Mouse (Mus musculus) ovary, adult 18-20 months (tissue): ENCODE measurements at regions not wholly inside any gene's neighbourhood (a gene's known extent, or its start where the extent isn't known, plus 50 kb on each side); places are given as distances from the start of the nearest gene placed in this dataset.
A peak's percentile ranks its signal among the peaks of the same experiment; 100 is the strongest.
"Not testable (repeated sequence)": the region's sequence is repeated elsewhere in the genome, so short reads cannot be mapped to it uniquely, and the experiment has no call there.

Experiments used
- DNase-seq: peaks from one replicate; pipeline ENCODE4 v3.0.0; 2022; ENCODE audit warnings: low spot score, mixed read lengths

DNA sequence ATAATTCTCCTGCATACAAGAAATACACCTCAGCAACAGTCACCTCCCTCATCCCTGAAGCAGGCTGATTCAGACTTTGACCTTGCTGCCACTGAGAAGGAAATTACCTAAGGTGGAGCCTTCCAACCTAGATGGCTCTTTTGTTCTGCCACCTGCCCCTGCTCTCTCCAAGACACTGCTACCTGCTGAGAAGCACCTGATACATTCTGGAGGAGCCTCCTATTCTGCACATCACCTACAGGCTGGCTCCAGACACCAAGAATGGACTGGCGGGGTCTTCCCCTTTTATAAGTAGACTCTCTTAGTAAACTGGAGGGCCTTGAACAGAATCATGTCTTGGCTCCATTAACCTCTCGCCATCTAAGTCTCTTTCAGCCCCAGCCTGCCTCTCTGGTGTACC is 1149.5 kb upstream of the 2610301B20Rik start:
- not testable (repeated sequence) for DNase-seq

DNA sequence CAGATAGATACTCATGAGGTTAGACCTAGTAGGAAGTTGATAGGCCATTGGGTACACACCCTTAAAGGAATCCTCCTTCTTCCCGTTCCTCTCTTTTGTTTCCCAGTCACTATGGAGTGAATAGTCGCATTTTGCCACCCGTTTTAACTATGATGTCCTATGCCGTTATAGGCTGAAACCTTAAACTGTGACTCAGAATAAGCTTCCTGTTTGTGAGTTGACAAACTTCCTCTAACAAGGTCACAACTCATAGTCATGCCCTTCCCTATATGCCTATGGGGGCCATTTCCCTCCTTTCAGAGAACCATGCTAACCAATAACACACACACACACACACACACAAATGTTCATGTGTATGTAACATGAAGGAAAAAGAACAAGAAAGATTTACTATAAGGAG is 1136.6 kb upstream of the 2610301B20Rik start:
- no peak for DNase-seq

DNA sequence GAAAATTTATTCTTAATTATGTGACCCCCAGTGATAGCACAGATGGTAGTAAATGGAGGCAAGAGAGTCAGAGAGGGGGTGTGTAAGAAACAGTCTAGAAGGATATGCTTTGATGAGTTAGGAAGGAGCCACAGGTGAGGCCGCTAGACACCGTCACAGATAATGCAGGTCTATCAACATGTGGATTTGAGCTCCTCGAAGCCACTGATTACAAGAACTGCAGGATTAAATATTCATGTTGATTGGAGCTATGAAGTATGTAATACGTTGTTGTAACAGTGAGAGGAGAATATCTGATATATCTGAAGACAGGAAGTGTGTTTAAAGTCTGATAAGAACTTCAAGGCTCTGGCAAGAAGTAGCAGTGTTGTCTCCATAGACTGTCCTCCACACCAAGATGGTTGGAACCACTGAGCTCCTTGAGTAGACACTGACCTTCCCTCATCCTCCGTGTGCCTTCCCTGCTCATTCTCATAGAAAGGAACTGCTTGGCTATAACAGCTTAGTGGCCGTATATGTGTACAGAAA is 1126.8 kb upstream of the 2610301B20Rik start:
- no peak for DNase-seq

DNA sequence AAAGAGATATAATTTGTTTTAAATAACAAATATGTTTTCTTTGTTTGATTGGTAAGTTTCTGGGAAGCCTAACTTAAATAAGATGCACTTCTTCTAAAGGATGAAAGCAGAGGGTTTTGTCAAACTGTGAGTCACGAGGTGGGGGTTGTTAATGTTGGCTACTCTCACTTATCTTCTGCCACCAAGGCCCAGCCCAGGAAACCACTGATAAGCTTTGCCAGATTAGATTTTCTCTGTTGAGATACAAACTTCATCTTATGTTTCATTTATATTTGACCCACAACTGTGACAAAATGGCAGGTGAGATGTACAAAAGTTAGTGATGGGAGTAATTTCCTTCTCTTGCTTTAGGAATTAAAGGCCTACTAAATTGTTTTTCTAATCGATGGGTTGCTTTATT is 1126.2 kb upstream of the 2610301B20Rik start:
- DNase-seq: no peak

DNA sequence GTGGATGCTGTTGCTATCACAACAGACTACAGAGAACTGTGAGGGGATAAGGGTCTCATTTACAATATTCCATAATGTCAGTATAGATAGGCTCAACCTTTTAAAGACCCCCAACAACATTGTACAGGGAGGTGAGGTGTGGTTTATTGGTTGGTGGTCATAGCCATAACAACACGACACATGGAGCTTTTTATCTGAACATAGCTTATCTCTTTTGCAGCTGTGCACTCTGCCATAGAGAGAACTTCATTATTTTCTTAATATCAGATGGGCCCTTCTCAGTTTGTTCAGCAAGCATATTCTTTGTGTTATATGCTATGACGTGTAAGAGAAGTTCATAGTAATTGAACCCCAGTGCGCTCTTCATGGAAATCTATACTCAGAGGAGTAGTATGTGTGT is 1124.4 kb upstream of the 2610301B20Rik start:
- no peak for DNase-seq

DNA sequence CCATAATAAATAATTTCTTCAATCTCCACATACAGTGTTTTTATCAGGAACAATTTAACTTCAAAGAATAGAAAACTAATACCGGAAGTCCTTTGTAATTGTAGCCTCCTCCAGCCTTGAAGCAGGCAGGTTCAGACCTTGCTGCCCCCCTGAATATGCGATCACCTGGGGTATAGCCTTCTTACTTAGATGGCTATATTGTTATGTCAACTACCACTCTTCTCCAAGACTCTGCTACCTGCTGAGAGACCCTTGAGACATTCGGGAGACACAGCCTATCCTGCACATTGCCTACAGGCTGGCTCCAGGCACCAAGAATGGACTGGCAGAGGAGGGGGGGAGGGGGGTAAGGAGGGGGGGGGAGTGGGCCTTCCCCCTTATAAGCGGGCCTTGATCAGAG is 1123.9 kb upstream of the 2610301B20Rik start:
- no peak for DNase-seq

DNA sequence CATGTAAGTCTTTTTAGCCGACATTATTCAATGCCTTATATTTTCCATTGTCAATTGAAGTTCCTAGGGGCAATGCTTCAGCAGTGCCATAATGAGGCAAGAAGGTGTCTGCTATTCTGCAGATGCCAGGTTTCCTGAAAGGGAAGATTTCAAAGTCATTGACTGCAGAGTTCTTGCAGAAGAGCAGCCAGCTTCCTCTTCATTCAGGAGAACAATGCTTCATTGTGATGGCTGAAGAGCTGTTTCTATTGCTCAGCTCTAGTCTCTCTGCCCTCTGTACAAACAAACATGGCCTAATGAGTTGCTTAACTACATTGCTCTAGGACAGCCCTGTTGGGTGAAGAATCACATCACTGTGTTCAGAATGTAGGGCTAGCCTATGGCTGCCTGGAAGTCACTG is 1111.0 kb upstream of the 2610301B20Rik start:
- no peak for DNase-seq

DNA sequence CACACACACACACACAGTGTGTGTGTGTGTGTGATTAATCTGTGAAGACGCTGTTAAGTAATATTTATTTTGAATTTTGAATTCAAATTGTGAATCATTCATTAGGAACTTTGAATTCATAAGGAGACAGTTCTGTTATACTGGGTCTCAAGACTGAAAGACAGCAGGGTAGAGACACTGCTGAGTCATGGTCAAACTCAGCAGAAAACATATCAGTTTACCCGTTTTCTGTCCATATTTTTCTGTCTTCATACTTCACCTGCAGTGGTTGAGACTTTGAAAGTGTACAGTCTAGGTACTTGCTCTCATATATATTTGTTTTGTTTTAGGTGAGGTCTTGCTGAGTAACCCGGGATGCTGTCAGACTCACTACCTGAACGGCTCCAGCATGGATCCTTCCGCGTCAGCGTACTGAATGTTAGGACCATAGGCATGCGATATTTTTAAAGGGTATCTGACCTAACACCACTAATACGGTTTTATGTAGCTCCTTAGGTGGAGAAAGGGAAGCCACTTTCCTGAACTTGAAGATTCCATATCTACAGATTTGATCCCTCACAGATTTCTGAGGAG is 1104.6 kb upstream of the 2610301B20Rik start:
- no peak for DNase-seq

DNA sequence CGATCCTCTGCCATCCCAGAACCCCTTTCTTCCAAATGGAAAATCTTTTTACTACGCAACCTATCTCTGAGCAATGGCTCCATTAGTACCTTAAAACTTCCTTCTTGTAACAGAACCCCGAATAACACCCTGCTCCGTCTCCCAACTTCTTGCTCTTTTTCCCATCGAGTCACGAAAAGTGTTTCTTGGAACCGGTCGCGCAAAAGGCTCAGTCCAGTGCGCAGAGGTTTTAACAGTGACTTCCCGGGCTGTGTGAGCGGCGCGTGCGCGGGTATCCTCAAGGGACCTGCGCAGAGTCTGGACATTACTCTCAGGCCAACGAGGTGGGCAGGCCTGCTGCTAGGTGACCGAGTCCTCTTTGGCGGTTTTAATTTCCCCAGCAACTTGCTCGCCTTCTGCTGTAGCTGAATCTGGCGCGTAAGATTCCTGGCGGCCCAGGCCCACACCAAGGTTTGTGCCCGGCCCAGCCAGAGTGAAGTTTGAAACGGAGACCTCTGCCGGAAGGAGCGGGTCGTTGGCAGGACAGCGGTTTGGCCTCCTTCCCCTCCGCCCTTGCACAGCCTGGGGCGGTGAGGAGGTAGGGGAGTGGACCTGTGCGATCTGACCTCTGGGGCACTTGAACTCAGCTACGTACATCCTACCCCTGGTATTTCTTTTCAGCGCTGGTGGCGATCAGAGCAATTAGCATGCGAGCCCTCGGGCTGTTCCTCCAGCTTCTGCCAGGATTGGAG is 1103.8 kb upstream of the 2610301B20Rik start:
- peak; percentile 20 for DNase-seq

DNA sequence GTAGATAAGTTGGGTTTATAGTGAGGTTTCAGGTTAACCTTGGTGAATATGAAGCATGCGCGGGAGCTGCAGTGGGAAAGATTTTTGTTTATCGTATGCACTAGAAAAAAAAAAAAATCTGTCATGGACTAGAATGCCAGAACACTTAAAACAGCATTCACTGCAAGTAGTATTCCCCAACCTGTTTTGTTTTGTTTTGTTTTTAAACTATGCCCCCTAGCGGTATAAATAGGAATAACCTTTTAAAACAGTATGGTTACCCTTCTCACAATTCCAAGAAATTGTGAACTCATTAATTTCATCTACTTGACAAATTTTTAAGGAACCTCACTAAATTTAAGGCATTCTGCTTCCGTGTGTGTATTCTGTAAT is 1103.2 kb upstream of the 2610301B20Rik start:
- DNase-seq: no peak

DNA sequence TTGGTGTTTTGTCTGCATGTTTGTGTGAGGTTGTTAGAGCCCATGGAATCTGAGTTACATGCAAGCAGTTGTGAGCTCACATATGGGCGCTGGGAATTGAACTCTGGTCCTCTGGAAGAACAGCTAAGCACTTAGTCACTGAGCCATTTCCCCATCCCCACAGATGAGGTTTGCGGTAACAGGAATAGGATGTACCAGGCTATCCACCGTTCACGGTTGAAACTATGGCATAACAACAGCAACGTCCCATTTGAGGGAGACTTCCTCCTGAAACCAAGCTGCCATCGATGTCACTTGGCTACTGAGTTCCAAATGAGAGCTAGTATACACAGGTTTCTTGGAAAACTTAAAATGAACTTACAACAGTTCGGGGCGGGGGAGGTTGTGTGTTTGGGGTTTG is 1095.9 kb upstream of the 2610301B20Rik start:
- no peak for DNase-seq

DNA sequence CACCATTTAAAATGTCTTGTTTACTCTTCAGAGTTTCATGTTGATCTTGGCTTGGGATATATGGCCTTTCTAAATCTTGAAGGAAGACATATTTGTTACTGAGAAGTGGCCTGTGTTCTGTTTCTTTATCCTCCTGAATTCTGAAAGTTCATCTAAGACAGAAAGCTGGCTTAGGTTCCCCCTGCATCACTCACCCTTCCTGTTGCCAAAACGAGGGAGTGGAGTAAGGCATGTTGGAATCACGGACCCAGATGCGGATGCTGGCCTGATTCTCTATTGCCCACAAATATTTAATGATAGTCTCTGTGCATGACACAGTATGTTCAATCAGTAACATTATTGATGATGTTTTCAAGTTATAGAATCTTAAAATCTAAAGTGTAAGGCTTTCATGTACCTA is 1094.7 kb upstream of the 2610301B20Rik start:
- no peak for DNase-seq

DNA sequence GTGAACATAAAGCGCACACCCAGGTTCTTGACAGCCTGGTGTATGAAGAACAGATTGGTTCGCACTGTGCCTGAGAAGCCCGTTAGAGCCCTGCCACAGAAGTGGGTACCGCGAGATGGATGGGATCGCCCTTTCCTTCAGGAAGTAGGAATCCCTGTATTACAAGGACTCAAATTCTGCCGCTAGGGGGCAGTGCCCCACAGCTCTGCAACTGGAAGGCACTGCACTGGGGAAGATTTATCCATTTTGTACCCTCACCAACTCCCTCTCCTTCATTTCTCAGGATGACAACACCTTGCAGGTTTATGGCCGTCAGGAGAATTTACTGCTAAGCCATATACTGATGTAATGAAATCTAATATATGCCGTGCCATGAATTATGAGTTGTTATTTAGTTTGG is 1094.1 kb upstream of the 2610301B20Rik start:
- peak; percentile 27 for DNase-seq

DNA sequence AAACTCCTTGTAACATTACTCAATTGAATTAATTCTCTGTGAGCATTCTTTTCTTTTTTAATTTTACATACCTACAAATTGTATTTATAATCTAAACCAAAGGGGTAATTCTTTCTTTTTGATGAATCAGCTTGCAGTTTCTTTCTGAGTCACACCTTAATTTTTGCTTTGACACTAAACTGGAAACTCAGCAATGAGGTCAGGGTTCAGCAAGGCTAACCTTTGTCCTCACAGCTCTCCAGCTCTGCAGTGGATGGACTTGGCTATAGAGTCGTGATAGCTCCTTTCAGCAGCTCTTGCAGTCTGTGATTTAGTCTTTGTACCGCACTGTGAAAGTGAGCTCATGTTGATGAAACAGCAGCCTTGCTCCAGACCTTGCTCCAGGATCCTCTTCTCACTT is 1093.0 kb upstream of the 2610301B20Rik start:
- no peak for DNase-seq

DNA sequence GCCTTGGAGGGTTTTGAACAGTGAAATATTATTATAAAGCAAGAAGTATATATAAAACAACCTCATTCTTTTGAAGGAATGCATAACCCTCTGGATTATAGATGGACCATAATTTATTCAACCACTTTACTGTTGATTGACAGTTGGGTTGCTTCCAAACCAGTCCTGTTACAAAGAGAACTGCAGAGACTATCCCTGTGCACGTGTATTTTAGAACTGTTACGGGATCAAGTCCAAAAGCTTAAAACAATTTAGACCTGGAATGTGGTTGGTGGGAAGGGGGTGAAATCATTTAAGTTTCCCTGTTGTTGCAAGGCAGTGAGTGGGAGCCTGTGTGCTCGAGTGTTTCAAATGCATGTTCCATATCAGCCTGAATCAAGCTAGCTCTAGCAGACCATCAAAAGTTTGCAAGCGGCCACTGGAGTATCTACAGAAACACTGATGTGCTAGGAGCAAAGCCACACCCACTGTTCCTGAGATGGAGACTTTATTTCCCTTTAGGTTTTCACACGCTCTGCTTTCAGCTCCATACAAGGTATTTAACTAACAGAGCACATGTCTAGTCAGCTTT is 1086.4 kb upstream of the 2610301B20Rik start:
- no peak for DNase-seq

DNA sequence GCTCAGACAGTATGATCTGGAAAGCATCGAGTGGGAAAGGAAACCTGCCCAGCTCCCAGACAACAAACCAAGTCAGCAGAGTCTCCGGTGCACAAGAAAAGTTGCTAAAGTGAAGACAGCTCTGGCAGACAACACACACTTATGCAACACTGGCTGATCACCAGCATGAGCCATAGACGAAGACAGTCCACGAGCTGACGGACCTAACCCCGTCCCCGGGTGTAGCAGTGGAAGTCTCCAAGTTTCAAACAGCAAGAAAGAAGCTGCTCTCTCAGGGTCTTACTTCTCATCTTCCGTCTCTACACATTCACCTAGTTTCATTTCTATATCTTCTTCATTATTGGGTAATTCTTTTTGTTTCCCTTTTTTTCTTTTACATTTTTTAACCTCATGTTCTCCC is 1083.8 kb upstream of the 2610301B20Rik start:
- no peak for DNase-seq
